Mouse (Mus musculus): ENCODE measurements around the gene C330021F23Rik.

- no peak for TF ChIP-seq POLR2A (IDR thresholded peaks at IDR 0.05; ENCODE audit: extremely low read depth, insufficient read depth, low read length)
- TF ChIP-seq CTCF (IDR thresholded peaks at IDR 0.05; ENCODE audit: extremely low read depth, insufficient read depth, low read length), result no peak
Measured at GRCm38 (mm10) chr8:3600401-3600800, 32.6 kb downstream of the C330021F23Rik start.
